Mouse (Mus musculus) G1E (cell line): ENCODE measurements around the gene Iqub. TPM values are rescaled to one million over a fixed set of nuclear protein-coding genes. Genes with fewer than 3 reads are reported as not detected.

Experiments
- ATAC-seq: 2 replicates; pipeline ENCODE4 v1.8.0; 2016; ENCODE audit warnings: mild to moderate bottlenecking; ENCODE audit not compliant: insufficient number of reproducible peaks, poor library complexity, low FRiP score, severe bottlenecking; ENCODE audit errors: extremely low read depth
- DNase-seq: peaks from one replicate; pipeline ENCODE4 v3.0.0; 2012; ENCODE audit warnings: low spot score
- H3K27me3 ChIP-seq: 2 replicates; pipeline ENCODE4 v1.6.1; 2012; ENCODE audit warnings: mild to moderate bottlenecking, low read length, inconsistent platforms; ENCODE audit not compliant: insufficient read depth
- H3K36me3 ChIP-seq: replicated peaks from 2 replicates; pipeline ENCODE3; 2012; ENCODE audit warnings: mild to moderate bottlenecking, inconsistent platforms
- H3K4me1 ChIP-seq: 2 replicates; pipeline ENCODE4 v1.6.1; 2012; ENCODE audit warnings: low read depth, low read length, inconsistent platforms, mixed read lengths; ENCODE audit not compliant: insufficient read depth
- H3K4me3 ChIP-seq: 2 replicates; pipeline ENCODE4 v1.5.1; 2012; ENCODE audit warnings: low read depth, mild to moderate bottlenecking, inconsistent platforms, low read length, moderate library complexity, mixed read lengths
- H3K9me3 ChIP-seq: replicated peaks from 2 replicates; pipeline ENCODE4 v1.6.1; 2012; ENCODE audit warnings: inconsistent platforms
- CTCF ChIP-seq: IDR thresholded peaks from 2 replicates; pipeline ENCODE4 v1.5.1; 2012; ENCODE audit warnings: low read depth, low read length, inconsistent platforms, mixed read lengths
- GATA1 ChIP-seq: IDR thresholded peaks from 2 replicates; pipeline ENCODE4 v1.6.1; 2012; ENCODE audit warnings: borderline replicate concordance, low read length, inconsistent platforms, mixed read lengths
- GATA2 ChIP-seq: IDR thresholded peaks from 2 replicates; pipeline ENCODE4 v1.6.1; 2012; ENCODE audit warnings: low read depth, low read length, inconsistent platforms, borderline replicate concordance
- POLR2AphosphoS5 ChIP-seq: IDR thresholded peaks from 2 replicates; pipeline ENCODE4 v1.6.1; 2012; ENCODE audit warnings: low read depth, low read length, inconsistent platforms; ENCODE audit not compliant: insufficient replicate concordance
- TAL1 ChIP-seq: conservative IDR thresholded peaks from 2 replicates; pipeline ENCODE4 v1.6.1; 2012; ENCODE audit warnings: low read depth, low read length, inconsistent platforms, mixed read lengths
- polyA plus RNA-seq: library from polyadenylated mRNA; stranded (reverse); fragments of >175 nt; gene quantifications from 2 replicates; pipeline ENCODE4 v1.2.3, GENCODE M21; 2012
- total RNA-seq, 2 experiments: library from RNA; stranded (forward) in 1 of 2; stranded (reverse) in 1 of 2; fragments of 200-1000 nt in 1 of 2; fragments of >200 nt in 1 of 2; fragmentation: Nextera tagmentation in 1 of 2; gene quantifications; 2 replicates each; pipeline ENCODE4 v1.2.3; 2014 to 2017

The Iqub gene
- total and polyA plus RNA-seq, 3 experiments = 0.05 TPM; not detected in 2

DNA sequence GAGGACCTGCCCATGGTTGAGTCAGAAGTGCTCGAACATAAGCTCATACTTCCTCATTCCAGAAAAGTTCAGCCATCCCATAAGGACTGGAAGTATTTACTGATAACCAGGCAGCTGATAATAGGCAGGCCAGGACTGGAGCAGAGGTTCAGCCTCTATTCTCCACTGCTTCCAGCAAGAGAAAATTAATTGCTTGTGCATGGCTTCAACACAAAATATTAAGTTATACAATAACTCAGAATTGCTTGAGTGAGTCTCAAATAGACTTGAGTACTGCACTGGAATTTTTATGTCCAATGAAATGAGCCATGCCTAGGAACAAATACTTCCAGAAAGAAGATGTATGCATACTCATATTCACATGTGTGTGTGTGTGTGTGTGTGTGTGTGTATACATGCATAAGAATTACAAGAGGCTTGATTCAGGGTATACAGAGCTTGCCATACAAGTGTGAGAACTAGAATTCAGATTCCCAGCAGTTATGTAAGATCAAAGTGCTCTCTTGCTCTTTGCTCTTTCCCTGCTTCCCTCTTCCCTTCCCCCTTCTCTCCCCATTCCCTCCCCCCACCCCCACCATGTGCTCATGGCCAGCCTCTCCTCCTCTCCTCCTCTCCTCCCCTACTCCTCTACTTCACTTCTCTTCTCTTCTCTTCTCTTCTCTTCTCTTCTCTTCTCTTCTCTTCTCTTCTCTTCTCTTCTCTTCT is 32.0 kb upstream of the Iqub start:
- DNase-seq (no peak), ATAC-seq (no peak)
- H3K4me1 ChIP-seq = no peaks in the 10 kb centered on the region
- no peaks in the 10 kb centered on the region for H3K27me3 ChIP-seq
- no peaks in the 10 kb centered on the region for H3K36me3 ChIP-seq
- TF ChIP-seq POLR2AphosphoS5 = no peak
- TF ChIP-seq GATA2 = no peak
- TF ChIP-seq CTCF = no peak
- no peak for TF ChIP-seq GATA1
- TF ChIP-seq TAL1 = no peak
- H3K4me3 ChIP-seq = no peak overlapping the region
- no peaks in the 10 kb centered on the region for H3K9me3 ChIP-seq

DNA sequence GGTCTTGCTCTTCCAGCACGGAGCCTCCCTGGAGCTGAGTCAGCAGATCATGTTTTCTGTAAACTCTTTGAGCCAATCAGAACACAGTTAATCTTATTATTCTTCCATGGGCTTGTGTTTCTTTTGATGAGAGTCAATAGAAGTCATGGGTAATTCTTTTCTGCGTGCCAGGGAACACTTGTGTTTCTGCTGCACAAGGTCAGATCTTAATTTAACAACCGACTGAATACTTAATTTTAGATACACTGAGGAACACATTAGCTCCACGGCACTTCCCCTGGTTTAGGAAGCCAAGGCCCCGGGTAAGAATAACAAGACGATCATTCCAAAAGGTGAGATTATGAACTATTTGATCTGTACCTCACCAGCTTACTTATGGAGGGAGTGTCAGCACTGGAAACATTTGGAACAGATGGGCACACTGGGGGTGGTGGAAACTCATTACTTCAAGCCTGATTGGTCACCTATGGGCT is 28.3 kb upstream of the Iqub start:
- Histone ChIP-seq H3K27me3 (no peaks in the 10 kb centered on the region), H3K9me3 (no peaks in the 10 kb centered on the region), H3K4me3 (no peak overlapping the region), H3K4me1 (peaks cover 2% of the 10 kb centered on the region; the same call in 1 of the 2 replicates), H3K36me3 (no peaks in the 10 kb centered on the region)
- TF ChIP-seq CTCF (no peak), GATA2 (no peak), GATA1 (no peak), TAL1 (no peak), POLR2AphosphoS5 (no peak)
- ATAC-seq (no peak), DNase-seq (no peak)

DNA sequence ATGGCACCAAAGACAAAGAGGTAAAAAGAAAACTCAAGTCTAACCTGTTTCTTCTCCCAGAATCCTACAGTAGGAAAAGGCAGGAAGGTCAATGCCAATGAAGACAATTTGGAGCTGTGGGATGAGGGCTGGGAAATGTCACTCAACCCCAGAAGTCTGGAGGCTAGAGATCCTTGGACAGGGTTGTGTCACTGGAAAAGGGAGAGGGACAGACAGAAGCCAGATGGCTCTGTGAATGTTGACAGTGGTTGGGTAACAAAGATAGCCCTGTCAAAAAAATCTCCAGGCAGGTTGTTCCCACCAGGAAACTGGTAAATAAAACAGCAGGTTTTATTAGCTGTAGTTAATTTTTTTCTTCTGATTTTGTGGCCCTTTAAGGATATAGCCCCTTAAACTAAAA is 27.5 kb upstream of the Iqub start:
- no peaks in the 10 kb centered on the region for H3K36me3 ChIP-seq
- no peaks in the 10 kb centered on the region for H3K27me3 ChIP-seq

DNA sequence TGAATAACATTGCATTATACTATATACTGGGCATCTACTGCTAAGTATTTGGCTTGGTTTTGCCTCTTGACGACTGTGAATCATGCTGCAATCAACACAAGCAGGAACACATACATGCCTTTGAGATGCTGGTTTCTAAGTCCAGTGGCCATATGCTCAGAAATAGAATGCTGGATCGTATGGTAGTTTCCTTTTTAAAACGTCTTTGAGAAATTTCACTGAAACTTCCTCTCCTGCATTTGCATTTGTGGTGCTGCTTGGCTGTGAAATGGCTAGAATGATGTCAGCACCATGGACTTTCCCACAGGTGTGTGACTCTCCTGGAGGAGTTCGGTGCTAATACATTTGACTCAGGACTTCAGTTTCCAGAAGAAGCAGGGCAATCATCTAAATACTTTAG is 25.2 kb upstream of the Iqub start:
- Histone ChIP-seq H3K27me3 (peaks cover under 1% of the 10 kb centered on the region; the same call in 1 of the 2 replicates), H3K9me3 (no peaks in the 10 kb centered on the region), H3K36me3 (no peaks in the 10 kb centered on the region), H3K4me3 (no peak overlapping the region), H3K4me1 (peaks cover 2% of the 10 kb centered on the region; the same call in 1 of the 2 replicates)
- no peak for TF ChIP-seq GATA1
- TF ChIP-seq CTCF = no peak
- TF ChIP-seq TAL1 = no peak
- TF ChIP-seq POLR2AphosphoS5 = no peak
- TF ChIP-seq GATA2 = no peak
- DNase-seq (no peak), ATAC-seq (no peak)

More for the DNA sequence above, 27.5 kb upstream of the Iqub start:
- TF ChIP-seq CTCF = no peak
- no peak for TF ChIP-seq TAL1
- TF ChIP-seq GATA1 = no peak
- TF ChIP-seq GATA2 = no peak
- TF ChIP-seq POLR2AphosphoS5 = no peak
- peaks cover 2% of the 10 kb centered on the region; the same call in 1 of the 2 replicates for H3K4me1 ChIP-seq
- ATAC-seq (no peak), DNase-seq (no peak)
- H3K4me3 ChIP-seq = no peak overlapping the region
- no peaks in the 10 kb centered on the region for H3K9me3 ChIP-seq

DNA sequence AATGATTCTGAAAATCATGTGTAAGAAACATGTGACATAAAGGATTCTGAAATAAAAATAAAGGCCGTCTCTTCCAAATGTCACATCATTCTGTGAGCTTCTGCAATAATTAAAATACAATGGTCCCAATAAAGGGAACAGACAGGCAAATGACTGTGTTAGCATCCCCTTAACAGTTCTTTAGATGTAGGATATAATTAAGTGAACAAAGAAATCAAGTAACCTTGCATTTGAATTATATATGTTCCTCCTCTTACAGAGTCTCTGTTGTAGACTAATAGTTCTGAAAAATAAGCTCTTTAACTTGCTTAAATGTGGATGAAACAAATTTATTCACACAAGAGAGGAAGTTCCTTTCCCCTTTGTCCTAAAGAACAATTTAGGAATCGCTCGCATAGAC is 23.6 kb upstream of the Iqub start:
- Histone ChIP-seq H3K4me3 (no peak overlapping the region), H3K9me3 (no peaks in the 10 kb centered on the region), H3K27me3 (peaks cover 8% of the 10 kb centered on the region; the same call in 1 of the 2 replicates), H3K4me1 (peaks cover 2% of the 10 kb centered on the region; the same call in 1 of the 2 replicates), H3K36me3 (no peaks in the 10 kb centered on the region)
- TF ChIP-seq POLR2AphosphoS5 = no peak
- TF ChIP-seq GATA2 = no peak
- ATAC-seq = no peak
- DNase-seq = no peak

DNA sequence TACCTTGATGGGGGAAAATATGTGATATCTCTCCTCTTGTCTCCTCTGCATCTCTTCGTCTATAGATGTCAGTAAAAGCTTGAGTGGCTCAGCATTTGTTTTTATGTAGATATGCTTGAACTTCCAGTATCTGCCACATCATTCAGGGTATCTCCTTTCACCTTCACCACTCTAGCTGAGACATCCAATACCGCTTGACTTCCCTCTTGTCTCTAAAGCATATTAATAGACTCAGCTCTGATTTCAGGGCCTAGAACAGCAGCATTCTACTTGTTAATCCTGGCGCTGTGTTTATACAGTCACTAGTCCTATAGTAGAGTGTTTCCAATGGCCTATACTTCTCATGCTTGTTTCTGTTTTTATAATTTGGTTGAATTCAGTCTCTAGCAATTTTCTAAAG is 17.9 kb upstream of the Iqub start:
- DNase-seq = no peak
- ATAC-seq = no peak
- H3K27me3 ChIP-seq = peaks cover 8% of the 10 kb centered on the region; the same call in 1 of the 2 replicates
- peaks cover 16% of the 10 kb centered on the region for H3K4me1 ChIP-seq
- H3K4me3 ChIP-seq = no peak overlapping the region
- no peaks in the 10 kb centered on the region for H3K9me3 ChIP-seq
- TF ChIP-seq CTCF = no peak
- TF ChIP-seq GATA2 = no peak
- TF ChIP-seq GATA1 = no peak
- no peak for TF ChIP-seq TAL1
- TF ChIP-seq POLR2AphosphoS5 = no peak
- H3K36me3 ChIP-seq = no peaks in the 10 kb centered on the region

DNA sequence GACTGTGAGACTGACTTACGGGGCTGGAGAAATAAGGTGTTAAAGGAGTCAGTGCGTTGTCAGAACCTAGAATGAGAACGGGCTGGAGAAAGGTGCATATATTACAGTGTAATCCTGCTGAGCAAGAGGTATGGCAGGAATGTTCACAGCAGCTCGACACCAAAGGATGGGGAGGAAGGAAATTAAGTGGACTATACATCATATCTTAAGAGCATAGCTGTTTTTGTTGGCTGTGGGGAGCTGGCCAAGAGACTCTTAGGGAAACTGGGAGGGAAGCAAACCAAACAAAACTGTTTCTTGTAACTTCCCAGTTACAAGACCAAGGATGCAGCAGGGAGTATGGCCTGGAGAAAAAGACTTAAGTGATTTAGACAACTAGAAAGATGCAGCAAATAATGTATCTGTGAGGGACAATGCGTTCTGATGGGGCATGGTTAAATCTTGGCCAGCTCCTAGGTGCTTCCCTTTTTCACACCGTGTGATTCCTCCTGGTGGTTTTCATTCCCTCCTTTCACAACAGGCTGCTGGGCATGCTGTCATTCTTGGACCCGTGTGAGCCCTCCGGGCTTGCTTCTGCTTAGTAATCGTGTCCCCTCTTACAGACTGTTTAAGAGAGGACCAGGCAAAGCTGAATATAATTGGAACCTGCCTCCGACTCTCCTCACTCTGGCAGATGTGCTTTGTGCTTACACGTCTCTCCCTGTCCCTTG is 16.0 kb upstream of the Iqub start:
- DNase-seq = no peak
- peaks cover 24% of the 10 kb centered on the region for H3K4me1 ChIP-seq
- H3K27me3 ChIP-seq = peaks cover 8% of the 10 kb centered on the region; the same call in 1 of the 2 replicates
- H3K4me3 ChIP-seq = no peak overlapping the region
- no peak for ATAC-seq
- H3K36me3 ChIP-seq = peaks cover 2% of the 10 kb centered on the region
- no peaks in the 10 kb centered on the region for H3K9me3 ChIP-seq
- TF ChIP-seq POLR2AphosphoS5 (no peak), GATA2 (no peak), GATA1 (no peak), CTCF (no peak), TAL1 (no peak)
